In the genomic region with DNA sequence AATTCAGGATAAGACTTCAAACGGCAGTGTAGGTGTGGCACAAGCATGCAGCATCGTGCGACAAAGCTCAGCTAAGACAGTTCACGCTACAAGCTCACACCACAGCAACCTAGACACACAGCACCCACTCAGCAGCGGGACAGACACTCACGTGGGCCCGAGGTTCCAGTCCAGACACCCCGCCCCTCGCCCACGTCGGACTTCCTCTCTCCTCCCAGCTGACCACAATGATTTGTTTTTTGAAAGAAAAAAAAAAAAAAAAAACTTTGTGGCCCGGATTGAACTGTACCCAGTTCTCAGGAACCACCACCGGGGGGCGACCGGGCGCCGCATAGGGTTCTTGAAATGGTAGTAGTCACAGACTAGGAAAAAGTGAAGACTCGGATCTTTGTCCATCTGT, we compare ENCODE assay signal across 8 mouse cellular contexts. TPM values are rescaled to one million over a fixed set of nuclear protein-coding genes. Genes with fewer than 3 reads are reported as not detected.
A peak's percentile ranks its signal among the peaks of the same experiment; 100 is the strongest.
DNase-seq lines count a peak whose midpoint lies in the region; ATAC-seq and TF ChIP-seq lines count a peak whose summit lies in the region.

No protein-coding gene starts in this region.

- H3K4me1 ChIP-seq in hindbrain, postnatal 0 days (ENCODE audit: insufficient read depth, low read length), result peaks cover 16% of the 10 kb centered on the region

- no peaks in the 10 kb centered on the region for H3K9me3 ChIP-seq in hindbrain, postnatal 0 days (ENCODE audit: low read length)

- peak; percentile 92 for DNase-seq in T-cell, adult 2 months (ENCODE audit: low spot score)
- peak; percentile 80 to 90 for DNase-seq in cerebellum, postnatal 4 days (ENCODE audit: low spot score in 2 of 2)
- DNase-seq in gastrocnemius, adult 18-20 months (ENCODE audit: low spot score), result peak; percentile 86
- peak; percentile 90 for DNase-seq in hindbrain, postnatal 0 days (ENCODE audit: low spot score)
- DNase-seq in left cerebral cortex, adult 2 months (ENCODE audit: extremely low spot score in 1 of 2, low spot score in 2 of 2), result peak; percentile 86 to 88
- DNase-seq in right cerebral cortex, adult 2 months (ENCODE audit: low spot score in 2 of 2), result peak; percentile 89
- DNase-seq in urinary bladder, postnatal 14 days (ENCODE audit: low spot score), result peak; percentile 94

- peaks cover under 1% of the 10 kb centered on the region; the same call in 1 of the 2 replicates for H3K36me3 ChIP-seq in hindbrain, postnatal 0 days (ENCODE audit: insufficient read depth, low read length)

- WGBS in hindbrain, postnatal 0 days, result 0% methylated on average over 18 of the region's 18 CpGs

- peak overlapping the region; percentile 98 for H3K4me3 ChIP-seq in hindbrain, postnatal 0 days (ENCODE audit: low read length)
- H3K4me3 ChIP-seq in left cerebral cortex, adult 2 months, result peak overlapping the region; percentile 98

- H3K4me2 ChIP-seq in hindbrain, postnatal 0 days (ENCODE audit: low read depth, low read length), result peak overlapping the region; percentile 99

- peak; percentile 18 for ATAC-seq in hindbrain, postnatal 0 days
- ATAC-seq in megakaryocyte, adult 5-6 weeks (ENCODE audit: poor library complexity, severe bottlenecking), result peak; percentile 77

- no peaks in the 10 kb centered on the region for H3K27me3 ChIP-seq in hindbrain, postnatal 0 days (ENCODE audit: insufficient read depth, low read length)

- intact Hi-C loops in left cerebral cortex, adult 2 months (cut with DNase I), result loop anchor here (1.0 to 10.0 kb wide), 3 partner anchors 49 to 1441 kb away; a partner anchor contains a TSS

- H3K27ac ChIP-seq in hindbrain, postnatal 0 days, result peak overlapping the region; percentile 99
- H3K27ac ChIP-seq in left cerebral cortex, adult 2 months, result peak overlapping the region; percentile 94

- peak overlapping the region; percentile 29 for H3K9ac ChIP-seq in hindbrain, postnatal 0 days (replicated peaks; ENCODE audit: low read length)

- TF ChIP-seq CTCF in hindbrain, postnatal 0 days (IDR thresholded peaks at IDR 0.05; ENCODE audit: low read depth), result peak; percentile 80
- TF ChIP-seq CTCF in left cerebral cortex, adult 2 months (IDR thresholded peaks at IDR 0.05), result peak; percentile 95

RNA-seq across cellular contexts. Expression of a gene that starts 1.5 kb away (rescaled TPM):
- total RNA-seq in gastrocnemius, adult 18-20 months (2021), result 10 to 100 TPM; 69.1 to 73.4 TPM
- total RNA-seq in hindbrain, postnatal 0 days (2014; rRNA removed), result 116 and 128 TPM in 2 replicates
- polyA plus RNA-seq in hindbrain, postnatal 0 days (2015; fragmentation: Nextera tagmentation; extraction: Ambion mirVana), result 43.4 and 44.6 TPM in 2 replicates
- total RNA-seq in left cerebral cortex, adult 2 months (2021), result 100 to 1,000 TPM in 1 of 2 experiments, 10 to 100 TPM in 1; 96.5 to 101 TPM
- 134 and 143 TPM in 2 replicates for total RNA-seq in megakaryocyte, adult 5-6 weeks (2015)
- total RNA-seq in megakaryocyte, adult 5-6 weeks (2017), result 121 and 148 TPM in 2 replicates

RNA-seq across cellular contexts. Expression of a gene that starts 32.5 kb away (rescaled TPM):
- total RNA-seq in gastrocnemius, adult 18-20 months (2021), result 10 to 100 TPM; 27.6 to 42.7 TPM
- 41.7 and 44.3 TPM in 2 replicates for total RNA-seq in hindbrain, postnatal 0 days (2014; rRNA removed)
- polyA plus RNA-seq in hindbrain, postnatal 0 days (2015; fragmentation: Nextera tagmentation; extraction: Ambion mirVana), result 24.5 and 26.8 TPM in 2 replicates
- total RNA-seq in left cerebral cortex, adult 2 months (2021), result 10 to 100 TPM; 33.2 to 40.5 TPM
- 7.7 and 8.0 TPM in 2 replicates for total RNA-seq in megakaryocyte, adult 5-6 weeks (2015)
- total RNA-seq in megakaryocyte, adult 5-6 weeks (2017), result 5.7 and 7.6 TPM in 2 replicates

RNA-seq across cellular contexts. Expression of a gene that starts 37.1 kb away (rescaled TPM):
- 10 to 100 TPM; 42.1 to 43.5 TPM for total RNA-seq in gastrocnemius, adult 18-20 months (2021)
- 41.2 and 43.1 TPM in 2 replicates for total RNA-seq in hindbrain, postnatal 0 days (2014; rRNA removed)
- 23.1 and 26.6 TPM in 2 replicates for polyA plus RNA-seq in hindbrain, postnatal 0 days (2015; fragmentation: Nextera tagmentation; extraction: Ambion mirVana)
- total RNA-seq in left cerebral cortex, adult 2 months (2021), result 10 to 100 TPM; 65.4 to 66.5 TPM
- 30.5 and 30.9 TPM in 2 replicates for total RNA-seq in megakaryocyte, adult 5-6 weeks (2015)
- total RNA-seq in megakaryocyte, adult 5-6 weeks (2017), result 18.3 and 22.9 TPM in 2 replicates

Comparison
In these comparisons a context has a peak if more than half of its experiments do, and no peak if none do; other contexts are left out.
1. Peak in every context shown above with its lines: DNase-seq, ATAC-seq, H3K4me3 ChIP-seq and H3K27ac ChIP-seq.